Mouse (Mus musculus): ENCODE measurements around the gene Gorab. TPM values are rescaled to one million over a fixed set of nuclear protein-coding genes. Genes with fewer than 3 reads are reported as not detected.

The Gorab gene
- total RNA-seq, 2 experiments from 2014 or later, result 12.1 to 12.9 TPM

GRCm38 (mm10) chr1:163359521-163359920 lies 43.9 kb downstream of the Gorab start:
- DNase-seq (ENCODE audit: low spot score in 2 of 2), result no peak
- intact Hi-C loops (cut with DNase I), result no loop called here

- intact Hi-C loops (cut with DNase I), result no loop called here
Observed at GRCm38 (mm10) chr1:163358165-163358564, 45.3 kb downstream of the Gorab start.

GRCm38 (mm10) chr1:163357733-163358132 lies 45.7 kb downstream of the Gorab start:
- DNase-seq (ENCODE audit: low spot score in 2 of 2), result no peak
- intact Hi-C loops (cut with DNase I), result no loop called here

More at GRCm38 (mm10) chr1:163358165-163358564, 45.3 kb downstream of the Gorab start:
- no peak for DNase-seq (ENCODE audit: low spot score in 2 of 2)

- no peak for DNase-seq (ENCODE audit: low spot score in 2 of 2)
- intact Hi-C loops (cut with DNase I), result no loop called here
Observed at GRCm38 (mm10) chr1:163356167-163356566, 47.3 kb downstream of the Gorab start.

DNA sequence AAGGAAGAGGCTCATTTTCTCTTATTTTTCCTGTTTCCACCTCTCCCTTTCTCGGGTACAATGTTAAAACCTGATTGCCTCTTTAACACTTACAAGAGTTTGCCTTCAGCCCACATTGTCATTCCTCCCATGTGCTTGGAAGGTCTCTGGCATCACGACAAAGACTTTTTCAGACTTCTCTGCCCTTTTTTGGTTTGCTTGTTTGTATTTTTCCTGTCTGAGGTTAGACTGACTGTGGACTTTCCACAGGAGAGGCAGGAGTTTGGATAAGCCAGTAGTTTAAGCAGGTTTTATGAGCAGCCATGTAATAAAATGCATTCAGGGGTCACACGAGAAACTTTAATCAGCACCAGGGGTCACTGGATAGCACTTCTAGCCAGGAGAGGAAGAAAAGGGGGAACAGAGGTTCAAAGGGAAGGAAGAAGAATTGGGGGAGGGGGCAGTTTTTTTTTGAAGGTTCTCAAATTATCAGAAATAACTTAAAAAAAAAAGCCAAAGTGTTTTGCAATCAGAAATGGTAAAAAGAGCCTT lies 47.8 kb downstream of the Gorab start:
- intact Hi-C loops (cut with DNase I), result no loop called here
- DNase-seq (ENCODE audit: low spot score in 2 of 2), result no peak

DNA sequence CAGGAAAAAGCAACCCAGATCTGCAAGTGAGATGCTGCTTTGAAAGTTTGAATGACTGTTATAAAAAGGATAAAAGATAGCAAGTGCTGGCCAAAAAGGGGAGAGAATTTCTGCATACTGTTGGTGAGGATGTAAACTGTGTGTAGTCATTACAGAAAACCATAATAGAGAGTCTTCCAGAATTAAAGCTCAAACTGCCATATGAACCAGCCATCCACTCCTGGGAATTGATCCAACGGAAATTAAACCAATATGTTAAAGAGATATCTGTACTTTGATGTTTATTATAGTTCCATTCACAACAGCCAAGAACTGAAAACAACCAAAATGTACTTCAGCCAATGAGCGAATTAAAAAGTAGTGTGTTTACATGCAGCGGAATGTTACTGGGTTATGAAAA lies 52.5 kb downstream of the Gorab start:
- intact Hi-C loops (cut with DNase I), result no loop called here
- DNase-seq (ENCODE audit: low spot score in 2 of 2), result no peak

DNA sequence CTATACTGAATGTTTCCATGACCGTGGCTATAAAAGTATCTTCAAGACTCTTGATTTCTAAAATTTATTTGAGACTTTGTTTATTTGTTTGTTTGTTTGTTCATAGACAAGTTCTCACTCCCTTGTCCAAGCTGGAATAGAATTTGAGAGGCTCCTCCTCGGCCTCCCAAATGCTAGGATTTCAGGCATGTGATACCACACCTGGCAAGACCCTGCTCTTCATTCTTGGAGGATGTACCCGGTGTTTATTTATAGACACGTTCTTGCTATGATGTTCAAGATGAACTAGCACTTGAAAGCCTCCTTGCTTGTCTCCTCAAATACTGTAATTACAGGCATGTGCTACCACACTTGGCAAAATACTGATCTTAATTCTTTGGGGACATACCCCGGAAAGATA lies 57.9 kb downstream of the Gorab start:
- intact Hi-C loops (cut with DNase I), result no loop called here
- no peak for DNase-seq (ENCODE audit: low spot score in 2 of 2)

DNA sequence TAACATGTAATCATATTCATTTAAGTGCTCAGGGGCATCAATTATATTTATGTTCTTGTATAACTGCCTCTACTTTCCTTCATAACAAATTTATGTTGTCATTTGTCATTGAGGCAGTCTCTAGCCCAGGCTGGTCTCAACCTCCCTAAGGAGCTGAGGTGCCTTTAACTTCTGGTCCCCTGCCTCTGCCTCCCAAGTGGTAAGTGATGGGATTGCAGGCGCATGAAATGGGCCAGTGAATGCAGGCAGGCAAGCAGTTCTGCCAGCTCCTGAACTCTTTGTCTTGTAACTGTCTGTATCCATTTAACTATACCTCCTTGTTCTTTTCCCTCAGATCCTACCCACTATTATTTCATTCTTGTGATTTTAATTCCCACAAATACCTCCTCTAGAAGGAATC lies 58.5 kb downstream of the Gorab start:
- intact Hi-C loops (cut with DNase I), result no loop called here
- no peak for DNase-seq (ENCODE audit: low spot score in 2 of 2)

DNA sequence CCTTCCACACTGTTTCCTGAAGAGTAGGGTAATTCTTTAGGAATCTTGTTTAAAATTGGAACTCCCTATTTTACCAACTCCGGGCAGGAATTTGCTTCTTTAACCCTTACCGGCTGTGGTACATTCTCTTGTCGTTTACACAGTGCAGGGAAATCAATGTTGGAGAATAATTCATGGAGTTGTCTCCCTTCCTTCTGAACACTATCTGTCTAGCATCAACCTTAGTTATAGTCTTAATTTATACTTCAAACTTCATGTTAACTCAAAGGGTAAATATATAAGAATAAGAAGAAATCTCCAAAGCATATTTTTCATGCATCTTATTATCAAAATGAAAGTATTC lies 64.3 kb downstream of the Gorab start:
- no peak for DNase-seq (ENCODE audit: low spot score in 2 of 2)
- intact Hi-C loops (cut with DNase I), result no loop called here

DNA sequence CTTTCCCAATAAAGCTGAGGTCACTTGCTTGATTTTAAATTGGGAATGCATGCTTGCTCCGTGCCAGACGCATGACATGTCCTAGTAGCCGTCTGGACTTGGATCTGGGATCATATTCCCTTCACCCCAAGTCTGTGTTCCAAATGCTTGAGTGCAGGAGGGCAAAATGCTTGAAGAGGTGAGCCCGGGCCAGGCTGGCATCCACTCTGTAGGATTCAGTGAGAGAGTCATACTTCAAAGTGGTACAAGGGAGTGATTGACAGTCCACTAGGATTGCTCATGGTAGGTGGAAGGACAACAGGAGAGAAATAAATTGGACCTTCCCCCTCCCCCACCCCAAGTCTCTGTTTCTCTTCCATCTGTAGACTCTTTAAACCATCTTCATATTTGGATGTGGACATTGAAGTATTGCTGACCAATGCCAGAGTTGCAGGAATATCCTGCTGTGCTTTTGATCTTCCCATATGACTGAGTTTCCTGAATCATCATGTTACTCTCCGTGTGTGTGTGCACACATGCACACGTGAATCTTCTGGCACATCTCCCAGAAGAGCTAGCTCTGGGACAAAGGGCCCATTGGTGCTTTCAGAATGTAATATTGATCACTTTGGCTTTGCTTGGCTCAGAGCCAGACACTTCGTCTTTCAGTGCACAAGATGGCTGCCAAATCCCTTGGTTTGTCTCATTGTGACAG lies 64.8 kb downstream of the Gorab start:
- DNase-seq (ENCODE audit: low spot score in 2 of 2), result no peak
- intact Hi-C loops (cut with DNase I), result no loop called here

GRCm38 (mm10) chr1:163337821-163338220 lies 65.6 kb downstream of the Gorab start:
- intact Hi-C loops (cut with DNase I), result no loop called here
- no peak for DNase-seq (ENCODE audit: low spot score in 2 of 2)

Other genes starting within 250 kb of the Gorab start
- 1 to 10 TPM; 5.5 TPM for gene Prrx1, start 90.0 kb downstream of the Gorab start, total RNA-seq (2021)